In the genomic region with DNA sequence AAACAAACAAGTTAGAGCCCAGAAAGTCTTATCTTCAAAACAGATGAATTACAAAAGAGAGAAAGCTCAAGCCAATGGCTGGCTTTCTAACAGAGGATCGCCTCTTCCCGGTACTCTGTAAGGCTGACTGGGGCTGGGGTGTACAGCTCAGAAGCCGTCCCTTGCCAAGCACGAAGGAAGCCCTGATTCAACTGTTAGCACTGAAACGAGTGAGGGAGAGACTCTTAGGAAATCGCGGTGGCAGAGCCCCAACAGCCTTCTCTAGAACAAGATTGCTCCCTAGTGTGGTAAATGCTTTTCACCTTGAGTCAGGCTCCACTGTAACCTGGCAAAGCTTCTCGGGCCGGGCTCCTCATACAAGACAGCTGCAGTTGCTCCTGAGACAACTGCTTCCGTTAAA, we compare ENCODE assay signal across 8 mouse cellular contexts.
DNase-seq lines count a peak whose midpoint lies in the region; ATAC-seq lines count a peak whose summit lies in the region.

No protein-coding gene starts in this region.

- no peak overlapping the region; the same call in 1 of the 2 replicates for H3K9ac ChIP-seq in heart, embryonic 14.5 days (ENCODE audit: low read length)

- no peak for ATAC-seq in heart, embryonic 14.5 days (ENCODE audit: insufficient number of reproducible peaks, insufficient read depth, low FRiP score, low read depth)
- no peak for ATAC-seq in frontal cortex, adult (ENCODE audit: low TSS enrichment)

- H3K4me1 ChIP-seq in heart, embryonic 14.5 days (ENCODE audit: control insufficient read depth in 2 of 2, insufficient read depth in 2 of 2, low read length in 2 of 2): peaks cover 0 to 6% of the 10 kb centered on the region in 2 experiments; a peak in 1 of 4 replicates
- peaks cover 16% of the 10 kb centered on the region for H3K4me1 ChIP-seq in limb, embryonic 10.5 days
- peaks cover 9% of the 10 kb centered on the region; the same call in 1 of the 2 replicates for H3K4me1 ChIP-seq in forebrain, embryonic 10.5 days

- H3K4me3 ChIP-seq in heart, embryonic 14.5 days (ENCODE audit: control insufficient read depth in 1 of 2, insufficient read depth in 1 of 2, low read depth in 1 of 2, low read length in 2 of 2): no peak overlapping the region
- no peak overlapping the region for H3K4me3 ChIP-seq in limb, embryonic 10.5 days
- H3K4me3 ChIP-seq in forebrain, embryonic 10.5 days: no peak overlapping the region

- WGBS in heart, embryonic 14.5 days: 23% methylated on average over 10 of the region's 10 CpGs
- WGBS in limb, embryonic 10.5 days: 47% methylated on average over 10 of the region's 10 CpGs
- WGBS in forebrain, embryonic 10.5 days: 44% methylated on average over 10 of the region's 10 CpGs

- H3K27me3 ChIP-seq in heart, embryonic 14.5 days (ENCODE audit: control insufficient read depth, insufficient read depth, low read length): no peaks in the 10 kb centered on the region
- no peaks in the 10 kb centered on the region for H3K27me3 ChIP-seq in limb, embryonic 10.5 days (ENCODE audit: low read depth, poor library complexity, severe bottlenecking)
- H3K27me3 ChIP-seq in forebrain, embryonic 10.5 days (ENCODE audit: poor library complexity, severe bottlenecking): no peaks in the 10 kb centered on the region

- H3K36me3 ChIP-seq in heart, embryonic 14.5 days (ENCODE audit: control insufficient read depth, insufficient read depth, low read length): no peaks in the 10 kb centered on the region
- H3K36me3 ChIP-seq in limb, embryonic 10.5 days: no peaks in the 10 kb centered on the region
- no peaks in the 10 kb centered on the region for H3K36me3 ChIP-seq in forebrain, embryonic 10.5 days (replicated peaks)

- H3K27ac ChIP-seq in heart, embryonic 14.5 days (replicated peaks in 1 of 2; ENCODE audit: control insufficient read depth in 1 of 2, insufficient read depth in 1 of 2, low read depth in 2 of 2, low read length in 2 of 2): no peak overlapping the region
- peak overlapping the region; percentile 25; the same call in 1 of the 2 replicates for H3K27ac ChIP-seq in limb, embryonic 10.5 days
- no peak overlapping the region for H3K27ac ChIP-seq in forebrain, embryonic 10.5 days

- H3K9me3 ChIP-seq in heart, embryonic 14.5 days (ENCODE audit: control insufficient read depth, low read length): no peaks in the 10 kb centered on the region
- no peaks in the 10 kb centered on the region for H3K9me3 ChIP-seq in limb, embryonic 10.5 days (replicated peaks)
- H3K9me3 ChIP-seq in forebrain, embryonic 10.5 days: no peaks in the 10 kb centered on the region

- DNase-seq in CD8-positive naive resting alpha-beta T cell, adult 2 months (ENCODE audit: low read depth in 2 of 2, low spot score in 2 of 2): peak; percentile 5 to 42
- peak; percentile 85 for DNase-seq in adrenal gland, postnatal 10 days
- no peak for DNase-seq in limb, embryonic 10.5 days (ENCODE audit: low spot score)
- DNase-seq in skeletal muscle tissue, adult 2 months (ENCODE audit: low read depth, low spot score): peak; percentile 34
- DNase-seq in neural tube, embryonic 10.5 days (ENCODE audit: extremely low spot score, low spot score): no peak
- no peak for DNase-seq in forebrain, embryonic 10.5 days (ENCODE audit: extremely low spot score, low spot score)

- peak overlapping the region; percentile 41 for H3K4me2 ChIP-seq in heart, embryonic 14.5 days (ENCODE audit: low read length)

Comparison
In these comparisons a context has a peak if more than half of its experiments do, and no peak if none do; other contexts are left out.
1. DNase-seq: peak in CD8-positive naive resting alpha-beta T cell, adult 2 months (2 of 2), adrenal gland, postnatal 10 days (single experiment) and skeletal muscle tissue, adult 2 months (single experiment); none in limb, embryonic 10.5 days (single experiment), neural tube, embryonic 10.5 days (single experiment) and forebrain, embryonic 10.5 days (single experiment).